Mouse (Mus musculus) intestine, embryonic 15.5 days (tissue): ENCODE data around the gene Pabpc5. TPM values are rescaled to one million over a fixed set of nuclear protein-coding genes. Genes with fewer than 3 reads are reported as not detected.

Experiments
- ATAC-seq: fragments of 200-750 bp; cut with Nextera tagmentation; 2 replicates; pipeline ENCODE4 v1.8.0; 2017; ENCODE audit warnings: moderate TSS enrichment, moderate library complexity
- H3K27ac ChIP-seq: fragments of 300-500 bp; sonication (generic); 2 replicates; pipeline ENCODE4 v1.5.1; 2015; ENCODE audit warnings: mild to moderate bottlenecking, inconsistent platforms
- H3K27me3 ChIP-seq: fragments of 300-500 bp; sonication (generic); replicated peaks from 2 replicates; pipeline ENCODE4 v1.6.1; 2015; ENCODE audit warnings: inconsistent platforms
- H3K36me3 ChIP-seq: fragments of 300-500 bp; sonication (generic); 2 replicates; pipeline ENCODE4 v1.6.1; 2015; ENCODE audit warnings: inconsistent platforms
- H3K4me1 ChIP-seq: fragments of 300-500 bp; sonication (generic); replicated peaks from 2 replicates; pipeline ENCODE4 v1.6.1; 2015; ENCODE audit warnings: inconsistent platforms
- H3K4me2 ChIP-seq: fragments of 300-500 bp; sonication (generic); replicated peaks from 2 replicates; pipeline ENCODE4 v1.6.1; 2015; ENCODE audit warnings: mild to moderate bottlenecking, inconsistent platforms
- H3K4me3 ChIP-seq: fragments of 300-500 bp; sonication (generic); replicated peaks from 2 replicates; pipeline ENCODE4 v1.5.1; 2015; ENCODE audit warnings: inconsistent platforms
- H3K9ac ChIP-seq: fragments of 300-500 bp; sonication (generic); 2 replicates; pipeline ENCODE4 v1.6.1; 2015; ENCODE audit warnings: inconsistent platforms
- H3K9me3 ChIP-seq: fragments of 300-500 bp; sonication (generic); 2 replicates; pipeline ENCODE4 v1.6.1; 2016; ENCODE audit warnings: inconsistent platforms
- WGBS: fragments of 180-500 bp; shearing (Covaris S2); methylation state at CpG from one replicate; pipeline ENCODE4 v1.1.7; 2015; 5-methylcytosine and 5-hydroxymethylcytosine counted together
- polyA plus RNA-seq: library from polyadenylated mRNA; unstranded; fragments of >200 nt; fragmentation: Nextera tagmentation; extraction: Ambion mirVana; gene quantifications from 2 replicates; pipeline ENCODE4 v1.2.1, GENCODE M21; 2015

Pabpc5 gene
- polyA plus RNA-seq, result 0.21 and 0.34 TPM in 2 replicates

- peak within 1 kb of the TSS; percentile 37 for H3K4me3 ChIP-seq
- H3K27ac ChIP-seq, result 0 out of 2 replicates have a peak within 1 kb of the TSS, but pooled peaks have one; percentile 40
- no peaks in the 10 kb centered on the region for H3K36me3 ChIP-seq
- WGBS, result 10% methylated on average over 21 of the region's 21 CpGs
- peak within 1 kb of the TSS; percentile 36 for H3K9ac ChIP-seq
- H3K4me1 ChIP-seq, result no peaks in the 10 kb centered on the region
- H3K4me2 ChIP-seq, result peak within 1 kb of the TSS; percentile 56
- peak; percentile 99 for ATAC-seq
- H3K27me3 ChIP-seq, result no peaks in the 10 kb centered on the region
- no peaks in the 10 kb centered on the region for H3K9me3 ChIP-seq
Observed at GRCm38 (mm10) chrX:119927081-119927571, at the start of gene Pabpc5. TSS of gene Pabpc5 (plus strand) at chrX:119927196.

- H3K27ac ChIP-seq, result no peak overlapping the region
- H3K4me2 ChIP-seq, result no peak overlapping the region
- no peaks in the 10 kb centered on the region for H3K9me3 ChIP-seq
- peak; percentile 71 for ATAC-seq
- no peaks in the 10 kb centered on the region for H3K36me3 ChIP-seq
- 74% methylated on average over 3 of the region's 3 CpGs for WGBS
- no peak overlapping the region for H3K4me3 ChIP-seq
- H3K27me3 ChIP-seq, result no peaks in the 10 kb centered on the region
- H3K4me1 ChIP-seq, result no peaks in the 10 kb centered on the region
- H3K9ac ChIP-seq, result no peak overlapping the region
Observed at GRCm38 (mm10) chrX:119886957-119887593, 39.9 kb upstream of the Pabpc5 start.

GRCm38 (mm10) chrX:119888326-119888920, 38.6 kb upstream of the Pabpc5 start:
- H3K4me2 ChIP-seq, result no peak overlapping the region
- no peak overlapping the region for H3K4me3 ChIP-seq
- H3K4me1 ChIP-seq, result no peaks in the 10 kb centered on the region
- WGBS, result 46% methylated on average over 6 of the region's 6 CpGs
- no peak overlapping the region for H3K27ac ChIP-seq
- H3K9me3 ChIP-seq, result no peaks in the 10 kb centered on the region
- peak; percentile 81 for ATAC-seq
- no peaks in the 10 kb centered on the region for H3K27me3 ChIP-seq
- no peak overlapping the region for H3K9ac ChIP-seq
- no peaks in the 10 kb centered on the region for H3K36me3 ChIP-seq

GRCm38 (mm10) chrX:119927852-119928251, 856 bp downstream of the Pabpc5 start:
- ATAC-seq, result no peak
- 83% methylated on average over 5 of the region's 5 CpGs for WGBS

More at GRCm38 (mm10) chrX:119927852-119928251, 856 bp downstream of the Pabpc5 start:
- Histone ChIP-seq H3K9ac (no peak overlapping the region), H3K27ac (no peak overlapping the region), H3K4me1 (no peaks in the 10 kb centered on the region), H3K27me3 (no peaks in the 10 kb centered on the region), H3K4me3 (no peak overlapping the region), H3K4me2 (0 out of 2 replicates have a peak overlapping the region, but pooled peaks have one; percentile 56), H3K36me3 (no peaks in the 10 kb centered on the region), H3K9me3 (no peaks in the 10 kb centered on the region)
